Mouse (Mus musculus) left cerebral cortex, adult 6 months (tissue): ENCODE results near the gene Adam21. TPM values are rescaled to one million over a fixed set of nuclear protein-coding genes. Genes with fewer than 3 reads are reported as not detected.

Experiments
- long read RNA-seq, 2 experiments: library from polyadenylated mRNA; unstranded; transcript quantifications; one replicate each; pipeline ENCODE4 v2.0.0; 2019 to 2020
- polyA plus RNA-seq: library from polyadenylated mRNA; unstranded; fragments of <200 nt; fragmentation: Nextera tagmentation; gene quantifications from 2 replicates; pipeline ENCODE4 v1.2.3, GENCODE M21; 2021

Gene Adam21
- polyA plus RNA-seq: 0.18 and 0.20 TPM in 2 replicates
- long read RNA-seq, experiment 1, partial matches to known transcripts: 0 of 2 reads
- long read RNA-seq, experiment 1, other reads (novel, unspliced or antisense): 2 of 2 reads
- long read RNA-seq, experiment 2, partial matches to known transcripts: 0 of 1 reads
- long read RNA-seq, experiment 2, other reads (novel, unspliced or antisense): 1 of 1 reads

DNA sequence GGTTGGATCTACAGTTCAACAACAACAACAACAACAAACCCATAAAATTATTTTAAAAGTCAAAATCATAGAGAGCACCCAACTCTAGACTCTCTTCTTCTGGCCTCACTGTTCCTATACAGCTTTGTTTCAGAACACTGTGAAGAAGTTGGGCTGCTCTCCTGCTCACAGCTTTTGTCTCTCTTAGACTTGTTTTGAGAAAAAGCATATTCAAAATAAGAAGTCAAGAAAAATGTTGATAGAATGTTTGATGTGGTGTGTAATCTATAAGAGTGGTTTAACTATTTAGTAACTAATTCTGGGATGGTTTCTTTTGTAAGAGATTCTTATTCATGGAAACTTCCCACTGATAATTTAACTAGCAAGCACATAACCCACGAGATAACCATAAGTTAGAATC, at the start of gene Adam21:
TSS of gene Adam21 (minus strand) at position 101 of the 400 bp plus-strand sequence.

GRCm38 (mm10) chr12:81594902-81595671, 26.8 kb upstream of the Adam21 start, which contains the start of gene Med6:
Gene Med6, minus strand, starts transcription at chr12:81595008.

DNA sequence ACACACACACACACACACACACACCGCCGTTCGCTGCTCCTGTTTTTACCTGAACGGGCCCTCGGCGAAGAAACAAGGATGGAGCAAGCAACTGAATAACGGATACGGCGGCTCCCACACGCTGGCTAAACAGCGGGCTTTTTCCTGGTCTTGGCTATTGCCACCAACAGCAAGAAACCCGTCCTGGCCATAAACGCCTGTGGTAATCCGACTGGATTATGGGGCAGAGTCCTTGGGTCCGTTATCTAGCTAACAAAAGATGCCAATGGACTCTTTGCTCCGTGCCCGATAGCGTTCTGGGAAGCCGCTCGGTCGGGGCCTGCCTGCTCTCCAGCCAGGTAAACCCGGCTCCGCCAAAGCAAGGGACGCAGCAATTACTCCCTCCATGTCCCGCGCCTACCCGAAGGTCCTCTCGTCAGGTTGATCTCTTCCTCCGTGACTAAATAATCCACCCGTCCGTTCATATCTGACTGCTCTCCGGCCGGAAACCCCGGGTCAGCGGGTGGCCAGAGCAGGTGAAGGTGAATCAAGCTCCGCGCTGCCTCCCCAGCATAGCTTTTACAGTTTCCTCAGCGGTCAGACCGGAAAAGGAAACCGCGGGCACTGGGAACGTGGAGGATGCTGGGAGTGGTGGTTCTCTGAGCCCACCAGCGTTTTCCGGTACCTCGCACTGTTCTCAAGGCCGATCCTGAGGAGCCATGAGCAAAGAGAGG, 35.8 kb downstream of the Adam21 start, which contains the start of the genes Gm20498 and Synj2bp:
TSS of gene Gm20498 (minus strand) at position 590 of the 713 bp plus-strand sequence.
TSS of gene Synj2bp (minus strand) at position 596 of the 713 bp plus-strand sequence.

Other genes starting within 250 kb of the Adam21 start
- gene Slc8a3, start 235.3 kb downstream of the Adam21 start, polyA plus RNA-seq: 4.4 and 6.8 TPM in 2 replicates
- 0.13 and 0.16 TPM in 2 replicates for gene Gm4787, start 189.0 kb downstream of the Adam21 start, polyA plus RNA-seq
- gene Adam4, start 146.5 kb downstream of the Adam21 start, polyA plus RNA-seq: 0.11 and 0.17 TPM in 2 replicates
- gene Cox16, start 83.3 kb downstream of the Adam21 start, polyA plus RNA-seq: 101 and 129 TPM in 2 replicates
- 37.0 and 56.7 TPM in 2 replicates for gene Gm20498, start 35.6 kb downstream of the Adam21 start, polyA plus RNA-seq
- gene Synj2bp, start 35.6 kb downstream of the Adam21 start, polyA plus RNA-seq: 16.6 and 29.6 TPM in 2 replicates
- 36.8 and 42.7 TPM in 2 replicates for gene Med6, start 26.5 kb upstream of the Adam21 start, polyA plus RNA-seq
- gene Ttc9, start 62.8 kb upstream of the Adam21 start, polyA plus RNA-seq: 5.6 and 21.8 TPM in 2 replicates
- gene Map3k9, start 212.7 kb upstream of the Adam21 start, polyA plus RNA-seq: 3.2 and 7.3 TPM in 2 replicates